Mouse (Mus musculus) heart, embryonic 14.5 days (tissue): Measurements from ENCODE around the gene Tmem175. TPM values are rescaled to one million over a fixed set of nuclear protein-coding genes. Genes with fewer than 3 reads are reported as not detected.
A peak's percentile ranks its signal among the peaks of the same experiment; 100 is the strongest.

Experiments
- ATAC-seq: fragments of 200-750 bp; cut with Nextera tagmentation; 2 replicates; pipeline ENCODE4 v1.8.0; 2017; ENCODE audit warnings: low read depth, moderate TSS enrichment; ENCODE audit not compliant: insufficient number of reproducible peaks, insufficient read depth, low FRiP score
- H3K27ac ChIP-seq, 2 experiments: fragments of 200-500 bp in 1 of 2; fragments of 300-500 bp in 1 of 2; sonication (generic) in 1 of 2; replicated peaks in 1 of 2; 2 replicates each; pipeline ENCODE4 v1.5.1; 2012 to 2014; ENCODE audit warnings: low read depth in 2 of 2, low read length in 2 of 2, control low read depth in 1 of 2, mild to moderate bottlenecking in 1 of 2, mixed read lengths in 1 of 2; ENCODE audit not compliant: control insufficient read depth in 1 of 2, insufficient read depth in 1 of 2
- H3K27me3 ChIP-seq: fragments of 300-500 bp; sonication (generic); 2 replicates; pipeline ENCODE4 v1.6.1; 2014; ENCODE audit warnings: mild to moderate bottlenecking, low read length, control low read depth; ENCODE audit not compliant: control insufficient read depth, insufficient read depth
- H3K36me3 ChIP-seq: fragments of 300-500 bp; sonication (generic); 2 replicates; pipeline ENCODE4 v1.6.1; 2014; ENCODE audit warnings: mild to moderate bottlenecking, control low read depth, low read length, mixed read lengths; ENCODE audit not compliant: control insufficient read depth, insufficient read depth
- H3K4me1 ChIP-seq, 2 experiments: fragments of 200-500 bp in 1 of 2; fragments of 300-500 bp in 1 of 2; sonication (generic) in 1 of 2; 2 replicates each; pipeline ENCODE4 v1.6.1; 2012 to 2014; ENCODE audit warnings: low read length in 2 of 2, control low read depth in 1 of 2, mixed read lengths in 1 of 2; ENCODE audit not compliant: control insufficient read depth in 2 of 2, insufficient read depth in 2 of 2
- H3K4me2 ChIP-seq: fragments of 300-500 bp; sonication (generic); 2 replicates; pipeline ENCODE4 v1.6.1; 2014; ENCODE audit warnings: mild to moderate bottlenecking, low read length
- H3K4me3 ChIP-seq, 2 experiments: fragments of 200-500 bp in 1 of 2; fragments of 300-500 bp in 1 of 2; sonication (generic) in 1 of 2; 2 replicates each; pipeline ENCODE4 v1.5.1; 2012 to 2014; ENCODE audit warnings: low read length in 2 of 2, mild to moderate bottlenecking in 2 of 2, control low read depth in 1 of 2, low read depth in 1 of 2, moderate library complexity in 1 of 2; ENCODE audit not compliant: control insufficient read depth in 1 of 2, insufficient read depth in 1 of 2
- H3K9ac ChIP-seq: fragments of 300-500 bp; sonication (generic); 2 replicates; pipeline ENCODE4 v1.6.1; 2014; ENCODE audit warnings: mild to moderate bottlenecking, low read length
- H3K9me3 ChIP-seq: fragments of 300-500 bp; sonication (generic); 2 replicates; pipeline ENCODE4 v1.6.1; 2016; ENCODE audit warnings: low read length, control low read depth; ENCODE audit not compliant: control insufficient read depth
- WGBS: fragments of 180-500 bp; shearing (Covaris S2); extraction: QIAGEN DNeasy Blood & Tissue Kit; methylation state at CpG from one replicate; pipeline ENCODE4 v1.1.7; 2014; 5-methylcytosine and 5-hydroxymethylcytosine counted together
- polyA plus RNA-seq: library from polyadenylated mRNA; unstranded; fragments of >200 nt; fragmentation: Nextera tagmentation; extraction: Ambion mirVana; gene quantifications from 2 replicates; pipeline ENCODE4 v1.2.1, GENCODE M21; 2014

Gene Tmem175
- polyA plus RNA-seq, 1 experiment from 2014 or later, result 22.2 TPM

- Histone ChIP-seq H3K9me3 (no peaks in the 10 kb centered on the region), H3K4me2 (no peak overlapping the region), H3K36me3 (peaks cover 72% of the 10 kb centered on the region), H3K27me3 (no peaks in the 10 kb centered on the region), H3K9ac (no peak overlapping the region), H3K4me3 (no peak overlapping the region), H3K4me1 (peaks cover 0 to 3% of the 10 kb centered on the region in 2 experiments; a peak in 2 of 4 replicates), H3K27ac (no peak overlapping the region)
- WGBS, result 88% methylated on average over 10 of the region's 10 CpGs
- no peak for ATAC-seq
Observed at GRCm38 (mm10) chr5:108654444-108654990, 24.9 kb downstream of the Tmem175 start.

DNA sequence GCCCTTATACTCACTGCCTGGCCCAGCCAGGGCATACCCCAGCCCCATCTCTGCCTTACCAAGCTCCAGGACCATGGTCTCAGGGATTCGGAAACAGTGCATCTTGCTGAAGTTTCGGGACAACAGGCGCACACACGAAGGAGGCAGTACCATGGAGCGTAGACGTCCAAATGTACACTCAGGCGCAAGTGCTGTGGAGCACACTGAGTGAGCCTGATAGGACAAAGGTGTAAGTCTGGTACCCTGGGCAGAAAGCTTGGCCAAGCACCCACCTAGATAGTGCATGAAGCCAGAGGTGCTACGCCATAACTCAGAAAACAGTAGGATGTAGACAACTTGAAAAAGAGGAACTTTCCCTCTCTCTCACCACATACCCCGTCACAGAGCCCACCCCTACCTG lies 25.8 kb downstream of the Tmem175 start:
- 93% methylated on average over 9 of the region's 9 CpGs for WGBS
- Histone ChIP-seq H3K27me3 (no peaks in the 10 kb centered on the region), H3K4me2 (no peak overlapping the region), H3K4me3 (no peak overlapping the region), H3K9me3 (no peaks in the 10 kb centered on the region), H3K27ac (no peak overlapping the region), H3K36me3 (peaks cover 66% of the 10 kb centered on the region), H3K4me1 (peaks cover 0 to 9% of the 10 kb centered on the region in 2 experiments; a peak in 2 of 4 replicates), H3K9ac (no peak overlapping the region)
- no peak for ATAC-seq

DNA sequence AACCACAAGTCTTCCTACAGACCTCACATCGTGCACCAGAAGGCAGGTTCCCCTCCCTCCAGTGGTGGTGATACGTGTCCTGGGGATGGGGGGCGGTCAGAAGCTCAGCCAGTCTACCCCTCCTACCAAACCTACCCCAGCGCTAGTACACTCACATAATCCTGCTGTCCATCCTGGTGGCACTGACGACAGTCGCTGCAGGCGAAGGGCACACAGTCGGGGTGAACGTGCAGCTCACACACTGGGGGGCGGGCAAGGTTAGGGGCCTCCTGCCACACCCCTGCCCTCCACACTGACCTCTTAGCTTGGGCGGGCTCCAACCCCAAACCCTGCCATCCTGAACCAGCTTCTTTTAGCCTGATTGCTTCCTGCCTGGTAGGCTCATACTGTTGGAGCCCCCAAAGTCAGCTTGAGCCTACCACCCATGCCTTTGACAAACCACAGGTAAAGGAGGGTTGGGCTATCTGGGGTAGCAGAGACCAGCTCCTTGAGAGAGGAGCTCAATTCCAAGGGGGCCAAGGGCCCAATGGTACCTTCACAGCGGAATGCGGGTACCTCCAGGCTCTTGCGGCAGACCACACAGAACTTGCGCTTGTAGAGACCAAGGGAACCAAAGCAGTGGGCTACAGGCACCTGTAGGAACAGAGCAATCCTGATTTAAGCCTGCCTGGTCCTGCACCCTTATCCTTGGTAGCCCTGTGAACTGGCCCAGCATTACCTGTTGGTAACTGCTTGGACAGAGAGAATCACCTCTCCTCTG lies 26.5 kb downstream of the Tmem175 start:
- WGBS, result 91% methylated on average over 15 of the region's 15 CpGs
- no peak for ATAC-seq
- H3K27ac ChIP-seq, result no peak overlapping the region
- H3K4me2 ChIP-seq, result no peak overlapping the region
- H3K4me1 ChIP-seq, result peaks cover 0 to 9% of the 10 kb centered on the region in 2 experiments; a peak in 2 of 4 replicates
- no peaks in the 10 kb centered on the region for H3K27me3 ChIP-seq
- peaks cover 59% of the 10 kb centered on the region for H3K36me3 ChIP-seq
- H3K4me3 ChIP-seq, result no peak overlapping the region
- no peak overlapping the region for H3K9ac ChIP-seq
- H3K9me3 ChIP-seq, result no peaks in the 10 kb centered on the region

DNA sequence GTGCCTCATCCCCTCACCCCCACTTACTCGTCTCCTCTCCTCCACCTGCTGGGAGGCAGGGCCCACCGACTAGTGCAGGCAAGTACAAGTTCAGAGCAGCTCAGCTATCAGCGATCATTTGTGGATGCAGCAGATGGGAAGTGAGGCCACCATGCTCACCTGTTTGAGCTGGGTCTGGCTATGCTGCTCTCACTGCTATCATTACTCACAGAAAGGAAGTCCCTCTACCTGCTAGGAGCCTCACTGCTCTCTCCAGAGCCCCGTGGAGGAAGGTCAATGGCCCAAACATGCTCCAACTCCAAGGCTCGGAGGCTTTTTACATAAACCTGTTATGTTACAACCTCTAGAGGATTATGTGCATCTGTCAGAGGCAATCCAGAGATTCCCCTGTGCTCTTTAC lies 27.8 kb downstream of the Tmem175 start:
- Histone ChIP-seq H3K9me3 (no peaks in the 10 kb centered on the region), H3K36me3 (peaks cover 53% of the 10 kb centered on the region), H3K4me3 (no peak overlapping the region), H3K4me2 (no peak overlapping the region), H3K4me1 (peaks cover 0 to 9% of the 10 kb centered on the region in 2 experiments; a peak in 2 of 4 replicates), H3K27ac (no peak overlapping the region), H3K9ac (no peak overlapping the region), H3K27me3 (no peaks in the 10 kb centered on the region)
- WGBS, result 76% methylated on average over 5 of the region's 5 CpGs
- no peak for ATAC-seq

GRCm38 (mm10) chr5:108658611-108659010 lies 29.0 kb downstream of the Tmem175 start:
- no peak overlapping the region for H3K4me2 ChIP-seq
- no peaks in the 10 kb centered on the region for H3K27me3 ChIP-seq
- 79% methylated on average over 1 of the region's 1 CpGs for WGBS
- H3K4me1 ChIP-seq, result peaks cover 0 to 9% of the 10 kb centered on the region in 2 experiments; a peak in 2 of 4 replicates
- no peaks in the 10 kb centered on the region for H3K9me3 ChIP-seq
- H3K9ac ChIP-seq, result no peak overlapping the region
- no peak for ATAC-seq
- peaks cover 40% of the 10 kb centered on the region for H3K36me3 ChIP-seq
- no peak overlapping the region for H3K27ac ChIP-seq
- H3K4me3 ChIP-seq, result no peak overlapping the region

GRCm38 (mm10) chr5:108659698-108660631 lies 30.4 kb downstream of the Tmem175 start, which contains the start of gene Idua:
Gene Idua, plus strand, starts transcription at chr5:108660331.
- 12% methylated on average over 24 of the region's 24 CpGs for WGBS
- Histone ChIP-seq H3K4me3 (peak within 1 kb of the TSS; percentile 61 to 89), H3K9ac (peak within 1 kb of the TSS; percentile 96), H3K27ac (peak within 1 kb of the TSS in 1 of 2 experiments; percentile 10; a peak in 1 of 4 replicates), H3K27me3 (0 out of 2 replicates have a peak, but pooled peaks cover 7% of the 10 kb centered on the region), H3K36me3 (peaks cover 27% of the 10 kb centered on the region), H3K9me3 (no peaks in the 10 kb centered on the region), H3K4me1 (peaks cover 0 to 9% of the 10 kb centered on the region in 2 experiments; a peak in 2 of 4 replicates), H3K4me2 (peak within 1 kb of the TSS; percentile 93)
- peak; percentile 4; the same call in 1 of the 2 replicates for ATAC-seq

- Histone ChIP-seq H3K4me3 (peak overlapping the region; percentile 61 to 89), H3K9me3 (no peaks in the 10 kb centered on the region), H3K4me2 (peak overlapping the region; percentile 93), H3K4me1 (peaks cover 0 to 9% of the 10 kb centered on the region in 2 experiments; a peak in 2 of 4 replicates), H3K27me3 (0 out of 2 replicates have a peak, but pooled peaks cover 7% of the 10 kb centered on the region), H3K9ac (peak overlapping the region; percentile 96), H3K27ac (peak overlapping the region in 1 of 2 experiments; percentile 10; a peak in 1 of 4 replicates), H3K36me3 (peaks cover 19% of the 10 kb centered on the region)
- ATAC-seq, result peak; percentile 95
- 9% methylated on average over 34 of the region's 36 CpGs for WGBS
Observed at GRCm38 (mm10) chr5:108660632-108661268, 31.2 kb downstream of the Tmem175 start.
